Mouse (Mus musculus): ENCODE measurements at regions not wholly inside any gene's neighbourhood (a gene's known extent, or its start where the extent isn't known, plus 50 kb on each side); places are given as distances from the start of the nearest gene placed in this dataset.

DNA sequence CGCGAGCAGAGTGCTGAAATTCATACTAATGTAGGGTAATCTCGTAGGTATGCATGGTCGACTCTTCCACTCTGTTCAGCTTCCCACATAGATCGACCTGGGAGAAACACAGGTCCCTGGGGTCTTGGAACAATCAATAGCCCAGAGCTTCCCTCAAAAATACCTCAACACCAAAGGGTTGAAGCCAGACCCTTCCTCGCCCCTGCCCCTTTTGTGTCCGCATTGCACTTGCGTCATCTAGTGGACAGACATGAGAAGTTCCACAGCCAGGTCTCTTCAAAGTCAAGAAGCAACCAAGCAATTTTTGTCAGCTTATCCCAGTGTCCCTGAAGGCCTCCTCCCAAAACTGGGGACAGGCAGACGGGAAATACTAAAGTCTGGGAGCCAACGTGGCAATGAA is 65.1 kb upstream of the Foxa2 start:
- TF ChIP-seq KAT2A (conservative IDR thresholded peaks at IDR 0.05; ENCODE audit: low read depth, low read length) (no peak), POLR2A (IDR thresholded peaks at IDR 0.05; ENCODE audit: control insufficient read depth in 1 of 2, insufficient read depth in 1 of 2, low read depth in 1 of 2, low read length in 2 of 2, poor library complexity in 1 of 2) (no peak), CTCF (IDR thresholded peaks at IDR 0.05 in 2 of 3, conservative IDR thresholded peaks at IDR 0.05 in 1 of 3; ENCODE audit: control insufficient read depth in 1 of 3, insufficient read depth in 1 of 3, low read depth in 2 of 3, low read length in 3 of 3, poor library complexity in 1 of 3, severe bottlenecking in 1 of 3) (no peak), GABPA (IDR thresholded peaks at IDR 0.05; ENCODE audit: low read depth, low read length) (no peak), MAX (IDR thresholded peaks at IDR 0.05; ENCODE audit: low read length) (no peak), POLR2AphosphoS2 (IDR thresholded peaks at IDR 0.05; ENCODE audit: low read length) (no peak), MAFK (IDR thresholded peaks at IDR 0.05; ENCODE audit: borderline replicate concordance, low read depth, low read length) (no peak), EP300 (IDR thresholded peaks at IDR 0.05; ENCODE audit: low read depth in 1 of 2, low read length in 2 of 2) (no peak), E2F4 (IDR thresholded peaks at IDR 0.05; ENCODE audit: borderline replicate concordance, low read depth, low read length) (no peak), BHLHE40 (IDR thresholded peaks at IDR 0.05; ENCODE audit: borderline replicate concordance, low read depth, low read length) (no peak)
